Mouse (Mus musculus): ENCODE measurements around the gene Spata46. TPM values are rescaled to one million over a fixed set of nuclear protein-coding genes. Genes with fewer than 3 reads are reported as not detected.

Gene Spata46
- polyA plus RNA-seq (2016; fragmentation: Nextera tagmentation; extraction: Ambion mirVana) = 0.84 and 1.4 TPM in 2 replicates

DNA sequence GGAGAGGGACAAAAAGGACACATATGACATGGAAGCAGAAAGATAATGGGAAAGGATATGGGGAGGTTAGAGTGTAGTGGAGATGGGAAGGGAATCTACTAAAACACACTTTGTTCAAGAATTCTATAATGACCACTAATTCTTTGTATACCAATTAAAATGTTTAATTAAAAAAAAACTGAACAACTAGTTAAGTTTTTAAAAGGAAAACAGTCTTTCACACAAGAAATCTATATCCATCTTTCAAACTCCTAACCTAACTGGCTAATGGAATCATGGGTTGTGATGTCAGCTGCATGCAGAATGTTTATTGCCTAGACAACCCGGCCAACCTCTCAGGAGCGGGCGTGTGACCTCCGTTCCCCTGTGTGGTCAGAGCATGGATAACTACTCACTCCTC, at the start of gene Spata46:
Gene Spata46 (plus strand): TSS at position 301 of the 400 bp plus-strand sequence.
- H3K9me3 ChIP-seq (replicated peaks) = no peaks in the 10 kb centered on the region
- DNase-seq (ENCODE audit: low spot score) = no peak
- peaks cover 9% of the 10 kb centered on the region for H3K4me1 ChIP-seq
- H3K27me3 ChIP-seq (ENCODE audit: low read depth, poor library complexity, severe bottlenecking) = no peaks in the 10 kb centered on the region
- 96% methylated on average over 4 of the region's 4 CpGs for WGBS
- no peak within 1 kb of the TSS for H3K27ac ChIP-seq (replicated peaks)
- H3K36me3 ChIP-seq = no peaks in the 10 kb centered on the region
- no peak within 1 kb of the TSS for H3K4me3 ChIP-seq

DNA sequence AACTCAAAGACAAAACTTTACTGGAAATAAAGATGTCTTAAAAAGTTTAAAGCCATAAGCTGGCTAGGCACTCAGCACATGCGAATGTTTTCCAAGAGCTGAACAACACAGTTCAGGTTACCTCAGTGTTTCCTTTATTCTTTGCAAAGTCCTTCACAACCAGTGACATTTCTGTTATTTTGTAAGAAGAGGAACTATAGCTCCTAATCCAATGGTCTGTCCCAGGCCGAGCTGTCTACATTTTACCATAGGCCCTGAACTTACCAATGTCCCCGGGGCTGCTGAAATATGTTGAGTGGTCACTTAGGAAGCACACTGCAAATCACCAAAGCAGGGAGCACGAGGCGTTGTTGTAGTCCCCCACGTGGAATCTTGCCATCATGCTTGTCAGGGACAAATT, 38.3 kb upstream of the Spata46 start:
- Histone ChIP-seq H3K9me3 (replicated peaks) (peaks cover 14% of the 10 kb centered on the region; the same call in 1 of the 2 replicates), H3K4me3 (no peak overlapping the region), H3K4me1 (no peaks in the 10 kb centered on the region), H3K27me3 (ENCODE audit: low read depth, poor library complexity, severe bottlenecking) (no peaks in the 10 kb centered on the region), H3K27ac (replicated peaks) (no peak overlapping the region), H3K36me3 (no peaks in the 10 kb centered on the region)
- WGBS = 84% methylated on average over 6 of the region's 6 CpGs
- DNase-seq (ENCODE audit: low spot score) = no peak

DNA sequence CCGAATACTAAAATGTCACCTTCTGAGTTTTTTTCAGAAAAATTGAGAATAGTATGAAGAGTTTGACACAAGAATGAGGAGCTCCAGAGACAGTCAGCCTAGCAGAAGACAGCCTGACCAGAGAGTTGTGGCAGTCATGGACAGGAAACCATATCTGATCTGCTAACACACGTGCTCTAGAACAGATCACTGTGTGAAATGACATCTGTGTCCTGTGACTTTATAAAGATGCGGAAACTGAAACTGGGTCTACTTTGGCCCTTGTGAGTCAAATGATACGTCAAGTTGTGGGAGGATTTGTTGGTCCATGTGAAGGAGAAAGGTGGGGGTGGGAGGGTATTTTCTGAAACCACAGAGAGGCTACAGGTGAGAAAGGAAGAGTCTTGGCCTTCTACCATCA, 37.9 kb upstream of the Spata46 start:
- 88% methylated on average over 4 of the region's 4 CpGs for WGBS
- H3K9me3 ChIP-seq (replicated peaks) = peaks cover 14% of the 10 kb centered on the region; the same call in 1 of the 2 replicates
- no peaks in the 10 kb centered on the region for H3K4me1 ChIP-seq
- H3K4me3 ChIP-seq = no peak overlapping the region
- H3K27ac ChIP-seq (replicated peaks) = no peak overlapping the region
- no peaks in the 10 kb centered on the region for H3K36me3 ChIP-seq
- DNase-seq (ENCODE audit: low spot score) = no peak
- no peaks in the 10 kb centered on the region for H3K27me3 ChIP-seq (ENCODE audit: low read depth, poor library complexity, severe bottlenecking)

DNA sequence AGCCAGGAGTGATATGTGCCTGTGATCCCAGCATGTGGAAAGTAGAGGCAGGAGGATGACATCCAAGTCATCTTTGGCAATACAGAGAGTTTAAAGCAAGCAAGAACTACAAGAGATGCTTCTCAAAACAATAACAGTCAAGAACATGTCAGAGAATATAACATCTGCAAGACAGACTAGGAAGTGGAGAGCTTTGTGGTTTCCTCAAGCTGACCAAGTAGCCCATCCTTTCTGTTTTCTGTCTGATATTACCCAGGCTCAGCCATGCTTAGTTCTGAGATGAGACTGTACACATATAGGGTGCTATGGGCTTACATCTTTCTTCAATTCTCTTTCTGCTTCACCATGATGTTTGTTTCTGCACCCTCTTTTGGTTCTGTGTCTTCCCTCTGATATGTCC, 35.4 kb upstream of the Spata46 start:
- no peak for DNase-seq (ENCODE audit: low spot score)
- no peaks in the 10 kb centered on the region for H3K36me3 ChIP-seq
- H3K27ac ChIP-seq (replicated peaks) = no peak overlapping the region
- no peak overlapping the region for H3K4me3 ChIP-seq
- no peaks in the 10 kb centered on the region for H3K27me3 ChIP-seq (ENCODE audit: low read depth, poor library complexity, severe bottlenecking)
- H3K9me3 ChIP-seq (replicated peaks) = no peaks in the 10 kb centered on the region
- H3K4me1 ChIP-seq = no peaks in the 10 kb centered on the region

DNA sequence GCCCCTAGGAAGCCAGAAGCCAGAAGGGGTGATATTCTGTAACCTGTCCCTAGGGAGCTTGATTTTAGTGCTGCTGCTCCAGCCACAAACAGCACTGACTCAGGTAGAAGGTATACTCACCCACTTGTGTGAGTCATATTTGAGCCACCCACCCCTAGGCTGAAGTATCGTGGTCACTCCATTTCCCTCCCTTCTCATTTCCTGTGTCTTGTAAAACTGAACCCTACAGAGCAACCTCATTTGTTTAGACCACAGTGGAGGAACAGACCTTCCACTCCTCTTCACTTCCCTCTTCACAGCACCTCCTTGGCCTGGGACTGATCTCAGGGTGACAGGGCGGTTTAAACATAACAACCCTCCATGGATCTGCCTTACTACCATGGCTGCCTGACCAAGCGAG, 31.6 kb upstream of the Spata46 start, which contains the start of gene Sh2d1b1:
Gene Sh2d1b1 (plus strand): TSS at position 305 of the 400 bp plus-strand sequence.
- no peaks in the 10 kb centered on the region for H3K36me3 ChIP-seq

DNA sequence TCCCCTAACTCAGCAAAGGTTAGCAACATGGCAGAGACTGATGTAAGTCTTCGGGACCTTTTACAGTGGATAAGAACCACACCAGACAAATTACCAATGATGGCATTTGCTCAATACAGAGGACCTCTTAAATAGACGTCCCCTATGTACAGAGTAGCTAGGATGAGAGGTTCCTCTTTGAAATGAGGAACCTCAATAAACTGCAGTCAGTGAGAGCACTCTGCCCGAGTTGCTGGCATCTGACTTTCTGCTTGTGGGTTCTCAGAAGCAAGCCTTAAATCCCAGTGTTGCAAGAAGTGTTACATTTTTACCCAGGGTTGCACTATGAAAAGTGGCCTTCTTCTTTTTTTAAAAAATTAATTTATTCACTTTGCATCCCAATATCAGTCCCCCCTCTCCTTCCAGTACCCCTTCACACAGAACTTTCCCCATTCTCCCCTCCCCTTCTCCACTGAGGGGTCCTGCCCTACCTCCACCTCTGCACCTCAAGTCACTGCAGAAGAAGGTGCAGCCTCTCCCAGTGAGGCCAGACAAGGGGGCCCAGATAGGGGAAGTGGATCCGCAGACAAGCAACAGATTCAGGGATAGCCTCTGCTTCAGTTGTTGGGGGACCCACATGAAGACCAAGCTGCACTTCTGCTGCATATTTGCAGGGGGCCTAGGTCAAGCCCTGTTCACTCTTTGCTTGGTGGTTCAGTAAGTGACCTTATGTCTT, 26.0 kb upstream of the Spata46 start:
- Histone ChIP-seq H3K4me3 (no peak overlapping the region), H3K27me3 (ENCODE audit: low read depth, poor library complexity, severe bottlenecking) (no peaks in the 10 kb centered on the region), H3K36me3 (no peaks in the 10 kb centered on the region), H3K4me1 (no peaks in the 10 kb centered on the region), H3K9me3 (replicated peaks) (no peaks in the 10 kb centered on the region), H3K27ac (replicated peaks) (no peak overlapping the region)
- WGBS = 76% methylated on average over 4 of the region's 4 CpGs
- DNase-seq (ENCODE audit: low spot score) = no peak

More for the DNA sequence above, 31.6 kb upstream of the Spata46 start, which contains the start of gene Sh2d1b1:
- no peaks in the 10 kb centered on the region for H3K9me3 ChIP-seq (replicated peaks)
- WGBS = 94% methylated on average over 2 of the region's 3 CpGs
- no peak within 1 kb of the TSS for H3K27ac ChIP-seq (replicated peaks)
- H3K4me1 ChIP-seq = no peaks in the 10 kb centered on the region
- DNase-seq (ENCODE audit: low spot score) = no peak
- no peak within 1 kb of the TSS for H3K4me3 ChIP-seq
- no peaks in the 10 kb centered on the region for H3K27me3 ChIP-seq (ENCODE audit: low read depth, poor library complexity, severe bottlenecking)

DNA sequence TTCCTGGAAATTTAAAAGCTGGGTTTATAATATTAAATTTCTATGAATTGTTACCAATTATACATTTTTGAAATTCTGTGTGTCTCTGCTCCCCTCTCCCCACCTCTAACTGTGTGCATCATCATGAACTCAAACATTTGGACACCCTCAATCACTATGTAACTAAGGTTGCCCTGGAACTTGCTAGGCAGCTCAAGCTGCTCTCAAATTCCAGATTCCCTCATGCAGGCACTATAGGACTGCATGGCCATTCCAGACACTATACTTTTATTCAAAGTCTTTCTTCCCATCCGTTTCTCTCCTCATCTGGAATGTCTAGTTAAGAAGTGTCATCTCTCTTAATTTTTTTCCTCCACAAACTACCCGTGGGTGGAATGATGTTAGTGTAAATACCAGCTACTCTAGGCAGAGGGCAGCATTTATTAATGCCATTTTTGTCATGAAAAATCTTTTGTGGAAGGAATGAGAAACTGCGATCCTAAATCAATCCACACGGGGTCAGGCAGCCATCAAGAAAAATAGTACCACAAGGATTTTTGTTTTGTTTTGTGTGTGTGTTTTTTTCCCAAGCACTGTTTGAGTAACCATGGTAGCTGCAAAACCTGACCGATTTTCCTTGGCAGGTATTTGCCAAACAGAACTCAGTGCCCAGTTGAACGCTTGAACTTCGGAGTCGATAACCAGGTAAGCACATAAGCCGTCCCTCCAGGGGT, 16.2 kb upstream of the Spata46 start:
- H3K27me3 ChIP-seq (ENCODE audit: low read depth, poor library complexity, severe bottlenecking) = no peaks in the 10 kb centered on the region
- peak; percentile 39 for DNase-seq (ENCODE audit: low spot score)
- WGBS = 47% methylated on average over 9 of the region's 9 CpGs
- H3K36me3 ChIP-seq = no peaks in the 10 kb centered on the region
- no peaks in the 10 kb centered on the region for H3K9me3 ChIP-seq (replicated peaks)
- no peak overlapping the region for H3K4me3 ChIP-seq
- peaks cover 22% of the 10 kb centered on the region for H3K4me1 ChIP-seq
- 0 out of 2 replicates have a peak overlapping the region, but pooled peaks have one; percentile 34 for H3K27ac ChIP-seq (replicated peaks)

DNA sequence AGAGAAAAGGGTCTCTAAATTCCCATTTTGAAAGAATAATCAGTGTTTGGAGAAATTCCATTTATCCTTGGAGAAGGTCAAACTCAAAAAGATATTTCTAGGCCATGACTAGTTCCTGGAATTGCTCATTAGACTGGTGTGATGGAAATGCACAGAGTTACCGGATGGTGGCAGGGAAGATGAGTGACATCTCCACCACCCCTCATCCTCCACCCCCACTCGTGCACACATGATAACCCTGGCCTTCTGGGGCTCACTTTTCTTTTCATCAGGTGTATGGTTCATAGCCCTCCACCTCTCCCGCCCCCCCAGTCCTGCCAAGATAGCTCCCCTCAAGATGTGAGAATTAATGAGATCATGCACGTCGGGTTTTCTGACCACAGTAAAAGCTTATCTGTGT, 15.3 kb upstream of the Spata46 start:
- Histone ChIP-seq H3K9me3 (replicated peaks) (no peaks in the 10 kb centered on the region), H3K27ac (replicated peaks) (peak overlapping the region; percentile 70; the same call in 1 of the 2 replicates), H3K4me1 (peaks cover 22% of the 10 kb centered on the region), H3K36me3 (no peaks in the 10 kb centered on the region), H3K4me3 (no peak overlapping the region), H3K27me3 (ENCODE audit: low read depth, poor library complexity, severe bottlenecking) (no peaks in the 10 kb centered on the region)
- 69% methylated on average over 5 of the region's 5 CpGs for WGBS
- DNase-seq (ENCODE audit: low spot score) = no peak

DNA sequence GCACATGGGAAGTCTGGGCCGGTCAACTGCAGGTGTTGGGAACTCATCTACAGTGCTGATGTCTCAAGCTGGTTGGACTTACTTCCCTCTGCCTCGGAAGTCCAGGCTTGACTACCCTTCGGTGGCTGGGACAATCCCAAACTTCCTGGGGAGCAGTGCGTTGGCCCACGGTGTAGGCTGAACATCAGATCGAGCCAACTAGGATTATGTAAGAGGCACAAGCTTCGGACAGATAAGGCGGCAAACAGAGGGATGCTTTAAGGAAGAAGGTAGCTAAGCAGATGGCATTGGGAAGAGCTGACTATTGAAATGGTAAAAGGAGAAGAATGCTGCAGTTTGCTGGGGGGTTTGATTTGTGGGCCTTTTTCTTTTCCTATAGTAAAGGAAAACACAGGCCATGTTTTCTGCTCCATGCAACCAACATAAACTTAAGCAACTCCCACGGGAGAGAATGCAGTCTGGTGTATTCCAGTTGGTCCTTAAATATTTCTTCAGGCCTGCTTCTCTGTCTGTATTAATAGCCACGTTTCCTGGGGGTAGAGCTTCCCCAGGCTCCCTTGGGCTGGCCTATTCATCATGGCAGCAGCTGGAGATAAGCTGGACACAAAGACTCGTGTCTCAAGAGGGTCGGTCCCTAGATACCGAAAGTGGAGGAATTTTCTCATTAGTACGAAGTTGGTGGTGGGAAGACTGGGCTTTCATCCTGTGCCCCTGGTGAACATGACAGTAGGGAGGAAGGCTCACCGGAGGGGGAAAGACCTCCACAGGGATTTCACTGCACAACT, 13.6 kb upstream of the Spata46 start:
- DNase-seq (ENCODE audit: low spot score) = no peak
- Histone ChIP-seq H3K4me1 (peaks cover 22% of the 10 kb centered on the region), H3K27me3 (ENCODE audit: low read depth, poor library complexity, severe bottlenecking) (no peaks in the 10 kb centered on the region), H3K36me3 (no peaks in the 10 kb centered on the region), H3K27ac (replicated peaks) (peak overlapping the region; percentile 70), H3K4me3 (no peak overlapping the region), H3K9me3 (replicated peaks) (no peaks in the 10 kb centered on the region)
- WGBS = 69% methylated on average over 15 of the region's 15 CpGs

DNA sequence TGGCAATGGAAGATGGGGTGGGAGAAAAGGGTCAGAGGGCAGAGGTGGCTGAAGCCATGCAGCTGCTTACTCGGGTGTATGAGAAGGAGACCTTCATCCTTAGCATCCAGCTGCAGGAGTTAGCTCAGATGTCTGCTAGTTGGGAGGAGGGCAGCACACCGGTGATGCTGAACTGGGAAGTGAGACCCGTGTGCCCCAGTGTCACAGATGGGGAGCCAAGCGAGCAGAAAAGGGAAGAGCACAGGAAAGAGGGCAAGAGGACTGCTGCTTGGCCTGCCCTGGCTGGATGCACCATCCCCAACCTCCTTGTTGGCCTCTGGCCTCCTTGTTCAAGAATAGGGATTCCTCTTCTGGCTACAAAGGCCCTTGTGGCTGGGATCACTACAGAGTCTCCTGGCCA, 9.1 kb upstream of the Spata46 start:
- WGBS = 72% methylated on average over 4 of the region's 4 CpGs
- no peaks in the 10 kb centered on the region for H3K36me3 ChIP-seq
- no peak overlapping the region for H3K4me3 ChIP-seq
- no peak overlapping the region for H3K27ac ChIP-seq (replicated peaks)
- DNase-seq (ENCODE audit: low spot score) = no peak
- peaks cover 27% of the 10 kb centered on the region for H3K4me1 ChIP-seq
- no peaks in the 10 kb centered on the region for H3K9me3 ChIP-seq (replicated peaks)
- H3K27me3 ChIP-seq (ENCODE audit: low read depth, poor library complexity, severe bottlenecking) = no peaks in the 10 kb centered on the region

DNA sequence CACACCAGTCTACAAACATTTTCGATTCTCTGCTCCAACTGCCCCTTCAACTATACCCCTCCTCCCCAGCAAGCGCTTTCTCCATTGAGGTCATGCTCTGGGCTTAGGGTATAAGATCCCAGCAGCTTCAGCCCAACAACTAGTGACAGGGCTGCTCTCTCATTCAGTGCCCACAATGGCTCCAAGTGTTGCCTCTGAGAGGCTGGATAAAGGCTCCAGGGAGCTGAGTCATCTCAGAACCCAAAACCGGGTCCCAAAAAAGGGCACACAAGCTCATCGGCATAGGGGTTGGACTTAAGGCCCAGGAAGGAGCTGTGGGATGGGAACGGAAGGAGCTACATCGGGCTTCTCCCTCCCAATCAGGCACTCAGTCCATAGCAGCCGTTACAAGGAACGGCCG, 6.9 kb upstream of the Spata46 start:
- Histone ChIP-seq H3K4me1 (peaks cover 14% of the 10 kb centered on the region), H3K4me3 (no peak overlapping the region), H3K9me3 (replicated peaks) (no peaks in the 10 kb centered on the region), H3K27ac (replicated peaks) (no peak overlapping the region), H3K36me3 (no peaks in the 10 kb centered on the region), H3K27me3 (ENCODE audit: low read depth, poor library complexity, severe bottlenecking) (no peaks in the 10 kb centered on the region)
- no peak for DNase-seq (ENCODE audit: low spot score)
- 95% methylated on average over 9 of the region's 9 CpGs for WGBS

DNA sequence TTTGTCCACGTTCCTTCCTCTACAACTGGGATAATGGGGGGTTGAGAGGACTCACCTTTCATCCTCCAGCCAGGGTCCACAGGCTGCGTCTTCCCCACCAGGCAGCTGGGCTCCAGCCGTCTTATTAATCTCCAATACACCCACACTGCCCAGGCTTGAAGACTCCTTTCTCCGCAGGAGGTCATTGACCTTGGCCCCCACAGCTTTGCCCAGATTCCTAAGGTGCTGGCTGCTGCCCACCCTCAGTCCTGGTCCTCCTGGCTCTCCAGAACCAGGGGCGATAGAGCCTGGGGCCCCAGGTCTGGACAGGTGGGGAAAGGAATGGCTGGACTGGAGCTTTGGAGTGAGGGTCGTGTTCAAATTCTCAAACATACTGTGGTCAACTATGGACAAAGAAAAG, 6.1 kb upstream of the Spata46 start:
- Histone ChIP-seq H3K27ac (replicated peaks) (peak overlapping the region; percentile 63; the same call in 1 of the 2 replicates), H3K4me3 (no peak overlapping the region), H3K4me1 (peaks cover 14% of the 10 kb centered on the region), H3K36me3 (no peaks in the 10 kb centered on the region), H3K27me3 (ENCODE audit: low read depth, poor library complexity, severe bottlenecking) (no peaks in the 10 kb centered on the region), H3K9me3 (replicated peaks) (no peaks in the 10 kb centered on the region)
- 69% methylated on average over 6 of the region's 6 CpGs for WGBS
- DNase-seq (ENCODE audit: low spot score) = no peak

Data from midbrain, embryonic 10.5 days (tissue).